Mouse (Mus musculus): Measurements from ENCODE around the gene Rpl37.

- TF ChIP-seq CTCF (IDR thresholded peaks at IDR 0.05; ENCODE audit: borderline replicate concordance, insufficient read depth, low read depth, low read length) (no peak), POLR2A (IDR thresholded peaks at IDR 0.05; ENCODE audit: borderline replicate concordance, insufficient read depth, low read length) (no peak)
These were observed 11.0 kb downstream of the Rpl37 start for GRCm38 (mm10) chr15:5127487-5127886.

All from cerebellum, adult 2 months (tissue).